Comparison of ENCODE assay signal across 8 mouse cellular contexts in the genomic region with DNA sequence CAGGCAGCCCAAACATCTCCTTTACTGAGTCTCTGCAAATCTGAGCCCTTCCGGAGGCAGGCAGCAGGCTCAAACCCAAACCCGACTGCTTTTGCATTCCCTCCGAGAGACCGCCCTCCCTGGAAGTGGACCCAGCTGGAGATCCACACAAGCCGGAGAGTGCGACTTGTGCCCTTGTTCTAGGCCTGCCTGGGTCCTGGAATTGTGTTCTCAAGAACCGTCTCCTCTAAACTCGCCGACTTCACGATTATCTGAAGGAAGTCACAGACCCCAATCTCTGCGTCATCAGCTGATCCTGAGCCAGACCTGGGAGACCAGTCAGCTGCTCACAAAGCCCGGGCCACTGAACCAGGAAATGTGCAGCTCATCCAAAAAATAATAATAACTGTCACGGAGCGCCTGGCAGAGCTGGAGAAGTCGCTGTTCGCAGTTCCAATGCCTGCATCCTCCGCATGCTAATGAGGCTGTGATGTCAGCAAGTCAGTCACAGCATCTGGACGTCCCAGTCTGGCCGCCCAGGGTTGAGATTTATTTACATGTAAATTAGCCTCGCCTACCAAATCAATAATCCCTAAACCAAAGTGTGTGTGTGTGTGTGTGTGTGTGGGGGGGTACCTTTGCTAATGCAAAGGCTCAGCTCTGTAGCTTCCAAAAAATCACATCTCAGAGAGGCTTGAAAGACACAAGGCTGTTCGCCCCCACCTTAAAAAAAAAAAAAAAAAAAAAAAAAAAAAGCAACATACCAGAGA.
DNase-seq lines count a peak whose midpoint lies in the region; ATAC-seq and TF ChIP-seq lines count a peak whose summit lies in the region.

No protein-coding gene starts in this region.

- peak overlapping the region; percentile 87 for H3K4me2 ChIP-seq in heart, embryonic 12.5 days
- peak overlapping the region; percentile 79 for H3K4me2 ChIP-seq in kidney, embryonic 15.5 days
- peak overlapping the region; percentile 77 for H3K4me2 ChIP-seq in limb, embryonic 13.5 days (replicated peaks)
- H3K4me2 ChIP-seq in midbrain, postnatal 0 days (ENCODE audit: low read depth, low read length, poor library complexity, severe bottlenecking), result peak overlapping the region; percentile 63

- no peaks in the 10 kb centered on the region; the same call in 1 of the 2 replicates for H3K4me1 ChIP-seq in brown adipose tissue, adult 24 weeks (ENCODE audit: control insufficient read depth, insufficient read depth, insufficient read length, low read length)
- H3K4me1 ChIP-seq in forebrain, embryonic 10.5 days, result peaks cover 27% of the 10 kb centered on the region
- peaks cover 28% of the 10 kb centered on the region for H3K4me1 ChIP-seq in heart, embryonic 12.5 days (replicated peaks)
- peaks cover 22% of the 10 kb centered on the region for H3K4me1 ChIP-seq in kidney, embryonic 15.5 days
- H3K4me1 ChIP-seq in limb, embryonic 13.5 days, result peaks cover 30% of the 10 kb centered on the region
- H3K4me1 ChIP-seq in midbrain, postnatal 0 days (ENCODE audit: insufficient read depth, low read length), result 0 out of 2 replicates have a peak, but pooled peaks cover 5% of the 10 kb centered on the region
- H3K4me1 ChIP-seq in testis, adult 2 months (ENCODE audit: control insufficient read depth, insufficient read depth, low read length), result peaks cover 7% of the 10 kb centered on the region

- H3K27ac ChIP-seq in brown adipose tissue, adult 24 weeks (replicated peaks; ENCODE audit: low read depth, low read length), result peak overlapping the region; percentile 56
- H3K27ac ChIP-seq in forebrain, embryonic 10.5 days, result peak overlapping the region; percentile 75
- peak overlapping the region; percentile 82 for H3K27ac ChIP-seq in heart, embryonic 12.5 days (ENCODE audit: poor library complexity, severe bottlenecking)
- H3K27ac ChIP-seq in kidney, embryonic 15.5 days, result peak overlapping the region; percentile 86
- peak overlapping the region; percentile 65 for H3K27ac ChIP-seq in limb, embryonic 13.5 days
- H3K27ac ChIP-seq in midbrain, postnatal 0 days (ENCODE audit: low read depth, low read length), result peak overlapping the region; percentile 88
- no peak overlapping the region; the same call in 1 of the 2 replicates for H3K27ac ChIP-seq in testis, adult 2 months (ENCODE audit: control insufficient read depth, insufficient read depth, low read depth, low read length)

- TF ChIP-seq CTCF in midbrain, postnatal 0 days (IDR thresholded peaks at IDR 0.05), result peak; percentile 5; the same call in 1 of the 2 replicates
- no peak for TF ChIP-seq CTCF in testis, adult 2 months (IDR thresholded peaks at IDR 0.05; ENCODE audit: control insufficient read depth, insufficient read depth, insufficient replicate concordance, low read depth, low read length)

- 0 out of 2 replicates have a peak, but pooled peaks have one; percentile 26 for TF ChIP-seq POLR2A in testis, adult 2 months (IDR thresholded peaks at IDR 0.05; ENCODE audit: control insufficient read depth, low read depth, low read length)

- H3K27me3 ChIP-seq in forebrain, embryonic 10.5 days (ENCODE audit: poor library complexity, severe bottlenecking), result peaks cover 8% of the 10 kb centered on the region; the same call in 1 of the 2 replicates
- H3K27me3 ChIP-seq in heart, embryonic 12.5 days (replicated peaks), result no peaks in the 10 kb centered on the region
- no peaks in the 10 kb centered on the region for H3K27me3 ChIP-seq in kidney, embryonic 15.5 days
- no peaks in the 10 kb centered on the region for H3K27me3 ChIP-seq in limb, embryonic 13.5 days
- H3K27me3 ChIP-seq in midbrain, postnatal 0 days (ENCODE audit: insufficient read depth, low read length), result no peaks in the 10 kb centered on the region
- H3K27me3 ChIP-seq in testis, adult 2 months (ENCODE audit: control insufficient read depth, insufficient read depth, low read length), result no peaks in the 10 kb centered on the region

- H3K9me3 ChIP-seq in forebrain, embryonic 10.5 days, result no peaks in the 10 kb centered on the region
- no peaks in the 10 kb centered on the region for H3K9me3 ChIP-seq in heart, embryonic 12.5 days (replicated peaks)
- H3K9me3 ChIP-seq in kidney, embryonic 15.5 days (replicated peaks), result no peaks in the 10 kb centered on the region
- H3K9me3 ChIP-seq in limb, embryonic 13.5 days, result no peaks in the 10 kb centered on the region
- H3K9me3 ChIP-seq in midbrain, postnatal 0 days (ENCODE audit: low read length), result no peaks in the 10 kb centered on the region

- peak; percentile 71 for DNase-seq in forebrain, embryonic 10.5 days (ENCODE audit: extremely low spot score, low spot score)
- DNase-seq in midbrain, postnatal 0 days (ENCODE audit: low spot score), result peak; percentile 94
- DNase-seq in thymus, postnatal 25 days, result no peak

- ATAC-seq in heart, embryonic 12.5 days (ENCODE audit: insufficient number of reproducible peaks, low FRiP score), result peak; percentile 54; the same call in 1 of the 2 replicates
- peak; percentile 75 for ATAC-seq in kidney, embryonic 15.5 days (replicated peaks; ENCODE audit: low FRiP score)
- ATAC-seq in limb, embryonic 13.5 days (ENCODE audit: low FRiP score, low read depth), result peak; percentile 54; the same call in 1 of the 2 replicates
- ATAC-seq in midbrain, postnatal 0 days (ENCODE audit: low FRiP score), result peak; percentile 83

- H3K36me3 ChIP-seq in forebrain, embryonic 10.5 days (replicated peaks), result no peaks in the 10 kb centered on the region
- H3K36me3 ChIP-seq in heart, embryonic 12.5 days, result no peaks in the 10 kb centered on the region
- H3K36me3 ChIP-seq in kidney, embryonic 15.5 days, result no peaks in the 10 kb centered on the region
- no peaks in the 10 kb centered on the region for H3K36me3 ChIP-seq in limb, embryonic 13.5 days
- no peaks in the 10 kb centered on the region for H3K36me3 ChIP-seq in midbrain, postnatal 0 days (ENCODE audit: insufficient read depth, low read length)
- H3K36me3 ChIP-seq in testis, adult 2 months (ENCODE audit: control insufficient read depth, insufficient read depth, low read length), result no peaks in the 10 kb centered on the region

- H3K4me3 ChIP-seq in brown adipose tissue, adult 24 weeks (ENCODE audit: insufficient read depth, low read depth, low read length), result peak overlapping the region; percentile 56
- H3K4me3 ChIP-seq in forebrain, embryonic 10.5 days, result peak overlapping the region; percentile 61
- H3K4me3 ChIP-seq in heart, embryonic 12.5 days, result peak overlapping the region; percentile 72
- H3K4me3 ChIP-seq in kidney, embryonic 15.5 days (replicated peaks), result peak overlapping the region; percentile 51
- H3K4me3 ChIP-seq in limb, embryonic 13.5 days, result peak overlapping the region; percentile 49
- peak overlapping the region; percentile 51 for H3K4me3 ChIP-seq in midbrain, postnatal 0 days (ENCODE audit: low read depth, low read length)
- H3K4me3 ChIP-seq in testis, adult 2 months (ENCODE audit: control insufficient read depth, low read depth, low read length), result peak overlapping the region; percentile 58

- under 1% methylated on average over 21 of the region's 21 CpGs for WGBS in forebrain, embryonic 10.5 days
- WGBS in heart, embryonic 12.5 days, result under 1% methylated on average over 21 of the region's 21 CpGs
- WGBS in kidney, embryonic 15.5 days, result under 1% methylated on average over 21 of the region's 21 CpGs
- WGBS in limb, embryonic 13.5 days, result under 1% methylated on average over 21 of the region's 21 CpGs
- under 1% methylated on average over 21 of the region's 21 CpGs for WGBS in midbrain, postnatal 0 days

- peak overlapping the region; percentile 74 for H3K9ac ChIP-seq in heart, embryonic 12.5 days
- peak overlapping the region; percentile 41 for H3K9ac ChIP-seq in kidney, embryonic 15.5 days
- H3K9ac ChIP-seq in limb, embryonic 13.5 days, result peak overlapping the region; percentile 66
- H3K9ac ChIP-seq in midbrain, postnatal 0 days (replicated peaks; ENCODE audit: low read length, poor library complexity, severe bottlenecking), result peak overlapping the region; percentile 65
